Mouse (Mus musculus): ENCODE results near the gene Sptb. TPM values are rescaled to one million over a fixed set of nuclear protein-coding genes. Genes with fewer than 3 reads are reported as not detected.

The Sptb gene
- polyA plus RNA-seq, 1 experiment from 2014 or later = 5.4 TPM

DNA sequence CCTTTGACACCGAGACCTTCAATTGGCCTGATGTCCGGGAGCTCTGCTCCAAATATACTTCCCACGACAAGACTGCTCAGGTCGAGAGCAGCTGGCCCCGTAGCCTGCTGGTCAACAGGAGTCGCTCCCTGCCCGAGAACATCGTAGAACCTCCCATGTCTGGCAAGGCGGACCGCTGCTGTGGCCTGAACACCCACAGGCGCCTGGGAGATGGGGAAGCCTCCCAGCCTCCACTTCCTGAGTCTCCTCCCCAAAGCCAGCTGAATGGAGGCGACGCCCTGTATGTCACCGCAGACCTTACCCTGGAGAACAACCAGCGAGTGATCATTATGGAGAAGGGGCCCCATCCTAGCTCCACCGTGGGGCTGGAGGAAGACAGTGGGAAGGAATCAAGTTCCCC, 132.5 kb downstream of the Sptb start:
- DNase-seq (ENCODE audit: extremely low spot score, low spot score) = no peak
- no peaks in the 10 kb centered on the region for H3K27me3 ChIP-seq (ENCODE audit: poor library complexity, severe bottlenecking)
- peaks cover 27% of the 10 kb centered on the region for H3K36me3 ChIP-seq (replicated peaks)
- 94% methylated on average over 16 of the region's 16 CpGs for WGBS
- H3K9me3 ChIP-seq = no peaks in the 10 kb centered on the region
- H3K4me1 ChIP-seq = peaks cover 7% of the 10 kb centered on the region
- no peak overlapping the region for H3K27ac ChIP-seq
- no peak overlapping the region for H3K4me3 ChIP-seq

DNA sequence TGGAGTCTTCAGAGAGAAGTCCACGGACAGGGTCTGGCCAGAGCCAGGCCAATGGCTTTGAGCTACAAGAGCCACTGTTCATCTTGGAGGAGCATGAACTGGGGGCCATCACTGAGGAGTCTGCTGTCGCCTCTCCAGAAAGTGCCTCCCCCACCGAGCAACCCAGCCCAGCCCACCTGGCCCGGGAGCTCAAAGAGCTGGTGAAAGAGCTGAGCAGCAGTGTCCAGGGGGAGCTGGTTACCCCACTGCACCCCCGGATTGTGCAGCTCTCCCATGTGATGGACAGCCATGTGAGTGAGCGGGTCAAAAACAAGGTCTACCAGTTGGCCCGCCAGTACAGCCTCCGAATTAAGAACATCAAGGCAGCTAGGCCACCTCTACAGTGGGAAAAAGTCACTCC, 133.5 kb downstream of the Sptb start:
- no peak for DNase-seq (ENCODE audit: extremely low spot score, low spot score)
- Histone ChIP-seq H3K4me3 (no peak overlapping the region), H3K27me3 (ENCODE audit: poor library complexity, severe bottlenecking) (no peaks in the 10 kb centered on the region), H3K27ac (no peak overlapping the region), H3K4me1 (peaks cover 10% of the 10 kb centered on the region), H3K36me3 (replicated peaks) (peaks cover 27% of the 10 kb centered on the region), H3K9me3 (no peaks in the 10 kb centered on the region)
- 89% methylated on average over 8 of the region's 8 CpGs for WGBS

DNA sequence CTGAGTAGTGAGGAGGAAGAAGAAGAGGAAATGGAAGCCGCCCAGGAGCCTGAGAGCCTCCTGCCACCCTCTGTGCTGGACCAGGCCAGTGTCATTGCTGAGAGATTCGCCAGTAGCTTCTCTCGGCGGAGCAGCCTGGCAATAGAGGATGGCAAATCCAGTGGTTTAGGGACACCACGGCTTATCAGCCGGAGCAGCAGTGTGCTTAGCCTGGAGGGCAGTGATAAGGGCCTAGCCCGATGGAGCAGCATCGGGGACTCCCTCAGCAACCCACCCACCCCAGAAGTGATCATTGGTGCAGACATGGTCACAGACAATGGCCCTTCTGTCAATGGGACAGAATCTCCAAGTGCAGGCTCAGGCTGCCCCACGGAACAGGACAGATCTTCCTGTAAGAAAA, 134.3 kb downstream of the Sptb start:
- Histone ChIP-seq H3K27me3 (ENCODE audit: poor library complexity, severe bottlenecking) (no peaks in the 10 kb centered on the region), H3K4me3 (no peak overlapping the region)
- 95% methylated on average over 9 of the region's 9 CpGs for WGBS

DNA sequence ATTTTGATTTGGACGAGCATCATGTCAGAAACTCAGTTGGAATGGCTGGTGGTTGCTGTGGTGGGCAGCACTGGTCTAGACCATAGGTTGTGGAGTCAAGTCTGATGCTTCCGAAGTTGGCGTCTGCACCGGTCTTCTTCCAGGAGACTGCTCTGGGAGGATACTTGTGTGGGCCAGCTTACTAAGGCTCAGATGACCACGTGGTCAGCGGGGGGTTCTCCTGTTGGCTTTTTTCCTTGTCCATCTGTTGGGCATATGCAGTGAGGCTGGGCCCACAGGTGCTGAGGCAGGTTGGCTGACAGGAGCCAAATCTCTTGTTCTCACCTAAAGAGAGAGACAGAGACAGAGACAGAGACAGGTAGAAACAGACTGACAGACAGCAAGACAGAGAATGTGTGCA, 135.5 kb downstream of the Sptb start:
- H3K4me1 ChIP-seq = peaks cover 26% of the 10 kb centered on the region
- no peak overlapping the region for H3K4me3 ChIP-seq
- WGBS = 92% methylated on average over 6 of the region's 6 CpGs
- no peak for DNase-seq (ENCODE audit: extremely low spot score, low spot score)
- no peaks in the 10 kb centered on the region for H3K9me3 ChIP-seq
- H3K27me3 ChIP-seq (ENCODE audit: poor library complexity, severe bottlenecking) = no peaks in the 10 kb centered on the region
- peaks cover 27% of the 10 kb centered on the region for H3K36me3 ChIP-seq (replicated peaks)
- no peak overlapping the region for H3K27ac ChIP-seq

More for the DNA sequence above, 134.3 kb downstream of the Sptb start:
- DNase-seq (ENCODE audit: extremely low spot score, low spot score) = no peak
- Histone ChIP-seq H3K36me3 (replicated peaks) (peaks cover 27% of the 10 kb centered on the region), H3K4me1 (peaks cover 18% of the 10 kb centered on the region), H3K9me3 (no peaks in the 10 kb centered on the region), H3K27ac (no peak overlapping the region)

DNA sequence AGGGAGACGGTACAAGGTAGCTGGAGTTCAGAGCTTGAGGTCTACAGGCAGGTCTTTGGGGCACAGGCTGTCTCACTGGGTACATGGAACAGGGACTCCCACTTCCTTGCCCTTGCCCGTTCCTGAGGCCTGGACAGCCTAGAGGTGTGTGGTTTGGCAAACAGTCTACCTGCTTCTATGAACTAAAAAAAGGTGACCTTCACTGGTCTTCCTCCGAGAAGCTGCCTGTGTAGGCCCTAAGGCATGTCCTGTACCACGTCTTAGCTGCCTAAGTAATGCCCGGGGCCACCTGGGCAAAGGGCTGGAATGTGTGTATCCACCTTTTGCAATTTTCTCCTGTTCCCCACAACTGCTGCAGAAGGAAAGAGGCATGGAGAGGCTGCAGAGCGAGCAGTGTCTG, 137.0 kb downstream of the Sptb start:
- Histone ChIP-seq H3K27me3 (ENCODE audit: poor library complexity, severe bottlenecking) (no peaks in the 10 kb centered on the region), H3K4me3 (no peak overlapping the region), H3K27ac (no peak overlapping the region), H3K36me3 (replicated peaks) (peaks cover 27% of the 10 kb centered on the region), H3K4me1 (peaks cover 26% of the 10 kb centered on the region), H3K9me3 (no peaks in the 10 kb centered on the region)
- 90% methylated on average over 6 of the region's 6 CpGs for WGBS
- DNase-seq (ENCODE audit: extremely low spot score, low spot score) = no peak

DNA sequence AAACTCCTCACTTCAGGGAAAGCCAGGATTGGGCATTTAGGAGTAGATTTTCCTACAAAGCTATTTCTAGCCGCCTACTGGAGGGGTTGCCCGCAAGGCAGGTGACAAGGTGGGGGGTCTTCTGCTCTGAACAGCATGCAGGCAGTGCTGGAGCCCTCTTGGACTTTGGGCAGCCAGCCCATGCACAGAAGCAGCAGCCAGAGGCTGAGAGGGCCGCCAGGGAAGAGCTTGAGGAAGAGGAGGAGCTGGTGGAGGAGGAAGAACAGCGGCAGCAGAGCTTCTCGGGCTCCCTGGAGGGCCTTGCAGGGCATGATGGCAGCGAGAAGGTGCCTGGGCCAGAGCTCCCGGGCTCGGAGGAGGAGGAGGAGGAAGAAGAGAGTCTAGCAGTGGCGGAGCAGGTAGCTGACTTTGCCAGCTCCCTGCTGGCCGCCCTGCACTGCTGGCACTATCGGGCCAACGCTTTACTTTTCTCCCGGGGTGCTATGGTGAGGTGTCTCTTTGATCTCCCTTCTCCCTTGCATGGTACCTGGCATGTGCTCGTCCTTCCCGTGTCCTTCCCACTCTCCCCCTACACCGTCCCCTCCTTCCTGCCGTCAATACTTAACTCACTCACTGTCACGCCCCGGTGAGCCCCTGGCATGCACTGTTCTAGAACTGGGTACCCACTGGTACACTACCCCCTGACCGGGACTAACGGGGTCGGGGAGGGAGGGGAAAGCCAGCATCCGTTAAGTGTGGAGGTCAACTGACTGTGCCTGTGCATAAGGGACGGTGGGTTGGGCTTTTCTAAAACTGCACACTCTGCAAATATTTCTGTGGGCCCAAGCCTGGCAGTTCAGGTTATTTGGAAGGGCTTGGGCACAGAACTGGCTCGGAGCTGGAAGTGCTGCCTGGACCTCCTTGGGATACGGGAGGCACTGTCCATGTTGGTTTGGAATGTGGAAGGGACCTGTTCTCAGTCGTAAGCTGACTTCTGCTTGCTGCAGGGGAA, 137.8 kb downstream of the Sptb start:
- H3K4me3 ChIP-seq = no peak overlapping the region
- H3K9me3 ChIP-seq = no peaks in the 10 kb centered on the region
- H3K27ac ChIP-seq = peak overlapping the region; percentile 30; the same call in 1 of the 2 replicates
- peaks cover 26% of the 10 kb centered on the region for H3K4me1 ChIP-seq
- 76% methylated on average over 27 of the region's 27 CpGs for WGBS
- DNase-seq (ENCODE audit: extremely low spot score, low spot score) = no peak
- H3K27me3 ChIP-seq (ENCODE audit: poor library complexity, severe bottlenecking) = no peaks in the 10 kb centered on the region
- peaks cover 23% of the 10 kb centered on the region for H3K36me3 ChIP-seq (replicated peaks)

DNA sequence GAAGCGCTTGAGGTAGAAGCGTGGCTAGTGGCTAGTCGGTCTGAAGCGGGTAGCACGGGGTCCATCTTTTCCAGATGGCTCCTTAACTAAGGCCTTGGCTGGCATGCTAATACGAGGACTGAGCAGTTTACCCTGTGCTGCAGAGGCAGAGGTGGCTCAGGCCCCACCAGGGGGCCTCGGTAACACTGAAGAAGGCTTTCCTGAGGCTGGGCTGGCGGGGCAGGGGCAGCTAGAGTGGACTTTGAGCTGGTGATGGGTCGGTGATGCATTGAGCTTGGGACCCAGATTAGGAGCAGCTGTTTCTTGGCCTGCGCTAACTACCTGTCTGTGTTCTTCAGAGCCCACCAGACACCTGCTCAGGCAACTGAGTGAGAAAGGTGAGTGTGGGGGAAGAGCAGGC, 139.1 kb downstream of the Sptb start:
- DNase-seq (ENCODE audit: extremely low spot score, low spot score) = no peak
- no peaks in the 10 kb centered on the region for H3K9me3 ChIP-seq
- peaks cover 26% of the 10 kb centered on the region for H3K4me1 ChIP-seq
- no peak overlapping the region for H3K4me3 ChIP-seq
- H3K27me3 ChIP-seq (ENCODE audit: poor library complexity, severe bottlenecking) = no peaks in the 10 kb centered on the region
- peak overlapping the region; percentile 60 for H3K27ac ChIP-seq
- H3K36me3 ChIP-seq (replicated peaks) = peaks cover 13% of the 10 kb centered on the region
- 78% methylated on average over 10 of the region's 10 CpGs for WGBS

DNA sequence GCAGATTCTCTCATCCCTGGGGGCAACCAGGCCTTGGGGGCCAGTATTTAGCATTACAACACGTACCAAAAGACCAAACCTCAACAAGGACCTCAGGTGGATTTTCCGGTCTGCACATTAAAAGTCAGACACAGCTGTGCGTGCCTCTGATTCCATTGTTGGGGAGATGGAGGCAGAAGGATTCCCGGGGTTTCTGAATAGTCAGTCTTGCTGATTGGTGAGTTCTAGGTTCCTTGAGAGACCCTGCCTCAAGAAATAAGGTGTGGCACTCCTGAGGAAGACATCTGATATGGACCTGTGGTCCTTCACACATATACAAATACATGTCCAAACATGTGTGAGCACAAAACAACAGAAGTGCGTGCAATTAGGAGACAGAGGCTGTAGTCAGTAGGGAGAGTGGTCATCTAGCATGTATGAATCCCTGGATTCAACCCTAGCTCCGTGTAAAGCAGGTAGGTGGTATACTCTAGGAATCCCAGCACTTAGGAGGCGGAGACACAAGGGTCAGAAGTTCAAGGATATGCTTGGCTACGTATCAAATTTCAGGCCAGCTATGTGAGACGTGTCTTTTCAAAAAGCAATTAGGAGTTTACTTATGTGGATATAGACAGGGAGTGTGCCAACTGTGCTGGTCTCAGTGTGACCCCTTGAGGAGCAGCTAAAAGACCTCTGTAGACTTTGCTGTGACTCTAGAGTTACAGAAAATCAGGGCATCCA, 140.0 kb downstream of the Sptb start:
- no peak overlapping the region for H3K4me3 ChIP-seq
- 75% methylated on average over 9 of the region's 9 CpGs for WGBS
- peaks cover 12% of the 10 kb centered on the region for H3K36me3 ChIP-seq (replicated peaks)
- H3K27ac ChIP-seq = no peak overlapping the region
- H3K4me1 ChIP-seq = peaks cover 26% of the 10 kb centered on the region
- no peak for DNase-seq (ENCODE audit: extremely low spot score, low spot score)
- H3K27me3 ChIP-seq (ENCODE audit: poor library complexity, severe bottlenecking) = no peaks in the 10 kb centered on the region
- no peaks in the 10 kb centered on the region for H3K9me3 ChIP-seq

DNA sequence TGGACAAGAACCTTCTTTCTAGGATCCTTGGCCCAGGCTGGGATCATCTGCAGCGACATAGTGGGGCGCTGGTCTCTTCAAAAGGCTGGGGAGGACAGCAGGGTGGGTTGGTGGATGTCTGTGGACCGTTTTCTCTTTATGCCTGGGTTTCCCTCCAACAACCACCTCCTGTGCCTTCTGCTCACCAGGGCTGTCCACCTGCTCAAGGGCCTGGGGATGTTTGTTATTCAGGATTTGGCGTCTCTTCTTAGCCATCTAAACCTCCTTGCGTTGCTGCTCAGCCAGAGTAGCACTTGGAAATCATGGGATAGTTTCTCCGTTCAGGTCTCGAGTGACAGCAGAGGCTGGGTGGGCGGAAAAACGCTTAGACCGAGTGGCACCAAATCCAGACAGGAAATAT, 144.1 kb downstream of the Sptb start:
- no peak for DNase-seq (ENCODE audit: extremely low spot score, low spot score)
- Histone ChIP-seq H3K27me3 (ENCODE audit: poor library complexity, severe bottlenecking) (no peaks in the 10 kb centered on the region), H3K36me3 (replicated peaks) (peaks cover 12% of the 10 kb centered on the region), H3K9me3 (no peaks in the 10 kb centered on the region), H3K4me1 (peaks cover 13% of the 10 kb centered on the region), H3K4me3 (no peak overlapping the region), H3K27ac (no peak overlapping the region)
- WGBS = 95% methylated on average over 10 of the region's 10 CpGs

DNA sequence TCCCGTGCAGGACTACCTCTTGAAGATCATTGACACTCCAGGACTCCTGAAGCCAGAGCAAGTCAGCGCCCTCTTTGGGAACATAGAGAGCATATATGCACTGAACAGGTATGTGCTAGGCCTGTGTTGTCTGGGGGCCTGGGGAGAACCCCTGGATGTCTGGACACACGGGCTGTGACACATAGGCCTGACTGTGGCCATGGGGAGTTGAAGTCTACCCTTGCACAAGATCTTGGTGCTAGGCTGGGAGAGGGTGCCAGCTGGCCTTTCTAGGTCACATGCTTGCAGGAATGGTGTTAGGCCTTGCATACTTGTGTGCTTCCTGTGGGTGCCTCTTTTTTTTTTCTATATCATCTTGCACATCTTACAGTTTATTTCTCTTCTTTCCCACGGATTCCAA, 148.2 kb downstream of the Sptb start:
- H3K27me3 ChIP-seq (ENCODE audit: poor library complexity, severe bottlenecking) = no peaks in the 10 kb centered on the region
- DNase-seq (ENCODE audit: extremely low spot score, low spot score) = no peak
- H3K36me3 ChIP-seq (replicated peaks) = peaks cover 10% of the 10 kb centered on the region
- WGBS = 87% methylated on average over 4 of the region's 4 CpGs
- no peaks in the 10 kb centered on the region for H3K9me3 ChIP-seq
- no peak overlapping the region for H3K4me3 ChIP-seq
- no peak overlapping the region for H3K27ac ChIP-seq
- peaks cover 7% of the 10 kb centered on the region for H3K4me1 ChIP-seq

DNA sequence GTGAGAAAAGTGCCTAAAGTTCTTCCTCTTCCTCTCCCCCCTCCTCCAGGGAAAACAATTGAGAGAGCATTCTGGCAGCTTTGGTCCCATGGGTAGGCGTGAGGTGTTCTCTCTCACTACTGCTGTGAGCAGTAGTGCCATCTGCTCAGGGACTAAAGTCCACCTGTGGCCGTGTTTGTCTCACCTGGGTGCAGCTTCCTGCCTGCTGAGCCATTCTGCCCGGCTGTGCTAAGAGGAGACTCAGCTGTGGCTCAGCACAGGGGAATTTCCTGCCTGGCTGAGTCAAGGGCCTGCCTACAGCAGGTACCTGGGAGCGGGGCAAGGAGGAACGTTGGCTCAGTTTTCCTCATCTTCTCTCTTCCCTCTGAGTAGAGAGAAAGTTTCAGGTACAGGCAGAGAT, 152.1 kb downstream of the Sptb start:
- Histone ChIP-seq H3K4me1 (peaks cover 17% of the 10 kb centered on the region), H3K36me3 (replicated peaks) (peaks cover 3% of the 10 kb centered on the region), H3K27ac (no peak overlapping the region), H3K27me3 (ENCODE audit: poor library complexity, severe bottlenecking) (no peaks in the 10 kb centered on the region), H3K4me3 (no peak overlapping the region), H3K9me3 (no peaks in the 10 kb centered on the region)
- no peak for DNase-seq (ENCODE audit: extremely low spot score, low spot score)
- 76% methylated on average over 5 of the region's 5 CpGs for WGBS

DNA sequence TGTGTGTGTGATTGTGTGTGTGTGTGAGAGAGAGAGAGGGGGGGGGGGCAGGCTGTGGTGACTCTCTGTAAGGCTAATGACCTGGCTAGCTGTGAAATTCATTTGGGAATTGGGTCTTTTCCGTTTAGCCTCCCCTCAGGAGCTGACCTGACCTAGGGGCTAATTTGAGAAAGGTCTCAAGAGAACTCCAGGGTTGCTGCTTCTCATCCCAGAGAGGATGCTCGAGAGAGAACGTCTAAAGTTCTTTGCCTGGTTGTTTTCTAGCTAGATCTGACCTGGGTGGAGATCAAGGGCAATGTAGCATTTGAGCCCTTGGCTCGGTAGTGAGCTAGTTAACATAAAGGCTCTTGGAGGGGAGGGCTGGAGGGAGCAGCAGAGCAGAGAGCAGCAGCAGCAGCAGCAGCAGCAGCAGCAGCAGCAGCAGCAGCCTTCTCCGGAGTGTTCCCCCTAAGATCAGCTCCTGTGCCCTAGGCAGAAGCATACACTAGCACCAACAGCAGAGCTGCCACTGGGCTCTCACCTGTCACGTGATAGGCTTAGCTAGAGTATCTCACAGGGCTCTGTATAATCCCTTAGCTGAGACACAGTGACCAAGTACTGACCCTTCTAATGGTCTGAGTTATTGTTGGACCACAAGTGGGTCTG, 153.5 kb downstream of the Sptb start:
- Histone ChIP-seq H3K36me3 (replicated peaks) (peaks cover 3% of the 10 kb centered on the region), H3K4me3 (no peak overlapping the region), H3K4me1 (peaks cover 17% of the 10 kb centered on the region), H3K9me3 (no peaks in the 10 kb centered on the region), H3K27ac (0 out of 2 replicates have a peak overlapping the region, but pooled peaks have one; percentile 21), H3K27me3 (ENCODE audit: poor library complexity, severe bottlenecking) (no peaks in the 10 kb centered on the region)
- WGBS = 18% methylated on average over 6 of the region's 6 CpGs
- no peak for DNase-seq (ENCODE audit: extremely low spot score, low spot score)
